Mouse (Mus musculus): ENCODE measurements around the gene Ccng1.

DNA sequence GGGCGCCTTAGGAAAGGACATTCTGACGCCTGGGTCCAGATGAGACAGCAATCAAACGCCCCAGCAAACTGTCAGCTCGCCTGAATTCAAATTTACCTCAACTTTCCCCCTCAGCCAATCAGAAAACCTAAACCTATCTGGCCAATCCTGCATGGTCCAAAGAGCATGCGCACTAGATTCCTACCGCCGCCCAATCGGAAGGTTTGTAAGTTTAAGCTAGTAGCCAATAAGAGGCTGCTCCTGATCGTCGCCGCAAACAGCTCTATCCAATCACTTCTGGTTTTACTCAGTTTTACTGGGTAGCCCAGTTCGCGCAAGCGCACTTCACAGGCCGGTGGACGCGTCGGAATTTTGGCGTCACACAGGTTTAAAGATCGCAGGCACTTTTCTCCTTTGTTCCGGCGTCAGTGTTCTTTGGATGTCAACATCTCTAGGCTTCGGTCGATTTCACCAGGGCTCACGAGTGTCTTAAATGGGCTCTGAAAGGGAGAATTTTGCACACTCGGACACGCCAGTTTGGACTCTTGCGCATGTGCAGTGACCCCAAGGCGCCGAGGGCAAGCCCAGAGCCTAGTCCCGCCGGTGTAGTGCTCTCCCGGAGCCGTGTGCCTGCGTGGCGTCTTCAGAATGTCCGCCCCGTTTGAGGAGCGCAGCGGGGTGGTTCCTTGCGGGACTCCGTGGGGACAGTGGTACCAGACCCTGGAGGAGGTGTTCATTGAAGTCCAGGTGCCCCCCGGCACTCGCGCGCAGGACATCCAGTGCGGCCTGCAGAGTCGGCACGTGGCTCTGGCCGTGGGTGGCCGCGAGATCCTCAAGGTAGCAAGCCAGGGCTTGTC, 21.6 kb downstream of the Ccng1 start, which contains the start of the genes Hmmr and Nudcd2:
- no peak for TF ChIP-seq CTCF (IDR thresholded peaks at IDR 0.05; ENCODE audit: control insufficient read depth, insufficient read depth, insufficient replicate concordance, low read depth, low read length)
- 0 out of 2 replicates have a peak, but pooled peaks have one; percentile 31 for TF ChIP-seq POLR2A (IDR thresholded peaks at IDR 0.05; ENCODE audit: control insufficient read depth, low read depth, low read length)

All from testis, adult 2 months (tissue).